Mouse (Mus musculus) ES-Bruce4 (cell line): ENCODE measurements around the gene Nup210l.

ENCODE experiments used
- CTCF ChIP-seq: IDR thresholded peaks from one replicate; pipeline ENCODE4 v1.8.1; 2011; ENCODE audit warnings: low read depth, low read length
- POLR2A ChIP-seq: IDR thresholded peaks from one replicate; pipeline ENCODE4 v1.8.1; 2011; ENCODE audit warnings: low read length; ENCODE audit not compliant: insufficient read depth

DNA sequence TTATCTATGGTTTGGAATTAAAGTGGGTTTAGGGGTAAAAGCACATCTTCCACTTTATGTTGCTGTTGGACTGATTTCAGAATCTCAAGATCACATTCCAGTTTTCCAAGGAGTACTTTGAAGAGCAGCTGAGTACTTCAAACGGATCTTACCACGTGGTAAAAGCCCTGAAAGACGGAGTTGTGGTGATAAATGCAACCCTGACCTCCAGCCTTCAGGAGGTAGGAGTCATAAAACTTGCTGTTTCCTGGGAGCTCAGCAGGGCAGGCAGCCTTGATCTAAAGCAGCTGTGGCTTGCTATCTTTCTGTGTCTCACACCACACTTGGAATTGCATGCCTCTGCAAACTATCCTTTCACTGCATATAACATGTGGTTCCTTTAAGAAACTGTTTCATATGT lies 30.6 kb downstream of the Nup210l start:
- TF ChIP-seq CTCF (no peak), POLR2A (no peak)
